29 mouse cellular contexts compared by ENCODE assay signal in the genomic region with DNA sequence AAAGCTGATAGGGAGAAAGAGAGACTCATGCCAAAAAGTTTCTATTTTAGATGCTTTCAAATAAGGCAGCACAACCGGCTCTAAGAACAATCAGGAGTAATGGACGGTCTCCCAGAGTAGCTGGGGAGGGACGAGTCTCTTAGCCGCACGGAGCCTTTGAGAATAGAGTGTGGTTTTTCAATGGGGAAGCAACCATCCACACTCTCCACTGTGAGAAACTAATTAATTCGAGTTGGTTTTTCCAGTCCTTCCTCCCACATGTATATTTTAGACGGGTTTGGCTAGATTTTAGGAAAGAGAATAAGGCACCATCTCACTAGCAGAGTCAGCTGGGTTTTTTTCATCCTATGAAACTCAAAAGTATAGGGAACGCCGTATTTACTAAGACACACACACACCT.
"Had no signal": no experiment of that assay in that cellular context is flagged by ENCODE, and none has a peak within 500 bp of the region (broad histone marks: within the 10 kb centered on the region; RNA-seq: fewer than 3 reads in every experiment).

No protein-coding gene starts in this region.

- H3K9me3 ChIP-seq: limb, embryonic 10.5 days; limb, embryonic 12.5 days; limb, embryonic 13.5 days; limb, embryonic 15.5 days; liver, embryonic 12.5 days; liver, embryonic 13.5 days; liver, embryonic 15.5 days; lung, embryonic 15.5 days; megakaryocyte, embryonic 14.5 days; midbrain, embryonic 10.5 days; midbrain, embryonic 12.5 days; midbrain, embryonic 13.5 days; midbrain, embryonic 15.5 days had no signal

- H3K4me1 ChIP-seq: limb, embryonic 12.5 days; limb, embryonic 13.5 days; limb, embryonic 15.5 days; liver, embryonic 15.5 days; lung, embryonic 15.5 days had no signal

- H3K27me3 ChIP-seq: limb, embryonic 12.5 days; limb, embryonic 13.5 days; limb, embryonic 15.5 days; liver, embryonic 13.5 days; liver, embryonic 15.5 days; lung, embryonic 15.5 days; midbrain, embryonic 12.5 days; midbrain, embryonic 13.5 days; midbrain, embryonic 15.5 days had no signal

- H3K36me3 ChIP-seq: limb, embryonic 10.5 days; limb, embryonic 12.5 days; limb, embryonic 13.5 days; limb, embryonic 15.5 days; liver, embryonic 12.5 days; liver, embryonic 13.5 days; liver, embryonic 15.5 days; lung, embryonic 15.5 days; midbrain, embryonic 10.5 days; midbrain, embryonic 12.5 days; midbrain, embryonic 13.5 days; midbrain, embryonic 15.5 days had no signal

- DNase-seq: left cerebral cortex, postnatal 4 days; liver; liver, embryonic 13.5 days; liver, postnatal 0 days; lung, adult 18-20 months; lung, adult 2 months; lung, embryonic 14.5 days; lung, postnatal 10 days; lung, postnatal 14 days; lung, postnatal 36 days; lung, postnatal 4 days; midbrain, embryonic 14.5 days had no signal

- ATAC-seq: liver, embryonic 12.5 days; liver, postnatal 0 days; lung, postnatal 0 days; midbrain, embryonic 13.5 days; midbrain, embryonic 15.5 days; midbrain, embryonic 16.5 days had no signal

- H3K4me3 ChIP-seq: limb, embryonic 10.5 days; limb, embryonic 12.5 days; limb, embryonic 13.5 days; limb, embryonic 15.5 days; liver, embryonic 12.5 days; liver, embryonic 13.5 days; liver, embryonic 15.5 days; lung, embryonic 15.5 days; megakaryocyte, embryonic 14.5 days; midbrain, embryonic 10.5 days; midbrain, embryonic 12.5 days; midbrain, embryonic 13.5 days; midbrain, embryonic 15.5 days; myocyte had no signal

- H3K27ac ChIP-seq: limb, embryonic 10.5 days; limb, embryonic 12.5 days; limb, embryonic 13.5 days; limb, embryonic 15.5 days; liver, embryonic 12.5 days; liver, embryonic 13.5 days; liver, embryonic 14.5 days; liver, embryonic 15.5 days; lung, embryonic 15.5 days; macrophage; midbrain, embryonic 10.5 days; midbrain, embryonic 12.5 days; midbrain, embryonic 13.5 days; midbrain, embryonic 15.5 days had no signal
